Mouse (Mus musculus) midbrain, embryonic 14.5 days (tissue): ENCODE results near the gene Gtpbp4. TPM values are rescaled to one million over a fixed set of nuclear protein-coding genes. Genes with fewer than 3 reads are reported as not detected.
"Not testable (repeated sequence)": the region's sequence is repeated elsewhere in the genome, so short reads cannot be mapped to it uniquely, and the experiment has no call there.

Experiments used
- ATAC-seq: fragments of 200-750 bp; cut with Nextera tagmentation; 2 replicates; pipeline ENCODE4 v1.8.0; 2017; ENCODE audit warnings: moderate number of reproducible peaks, moderate library complexity; ENCODE audit not compliant: low FRiP score, low TSS enrichment
- DNase-seq: peaks from one replicate; pipeline ENCODE4 v3.0.0-alpha.2; 2015
- H3K27ac ChIP-seq: fragments of 300-500 bp; sonication (generic); replicated peaks from 2 replicates; pipeline ENCODE4 v1.5.1; 2014; ENCODE audit warnings: mild to moderate bottlenecking, low read depth, low read length, moderate library complexity
- H3K27me3 ChIP-seq: fragments of 300-500 bp; sonication (generic); 2 replicates; pipeline ENCODE4 v1.6.1; 2014; ENCODE audit warnings: low read length, control low read depth, mixed read lengths; ENCODE audit not compliant: control insufficient read depth, insufficient read depth
- H3K36me3 ChIP-seq: fragments of 300-500 bp; sonication (generic); 2 replicates; pipeline ENCODE4 v1.6.1; 2014; ENCODE audit warnings: low read length, control low read depth; ENCODE audit not compliant: control insufficient read depth, insufficient read depth
- H3K4me1 ChIP-seq: fragments of 300-500 bp; sonication (generic); 2 replicates; pipeline ENCODE4 v1.6.1; 2014; ENCODE audit warnings: mild to moderate bottlenecking, antibody characterized with exemption, low read length, control low read depth; ENCODE audit not compliant: control insufficient read depth, insufficient read depth
- H3K4me2 ChIP-seq: fragments of 300-500 bp; sonication (generic); 2 replicates; pipeline ENCODE4 v1.6.1; 2014; ENCODE audit warnings: mild to moderate bottlenecking, low read length, moderate library complexity
- H3K4me3 ChIP-seq: fragments of 300-500 bp; sonication (generic); replicated peaks from 2 replicates; pipeline ENCODE4 v1.5.1; 2014; ENCODE audit warnings: low read depth, low read length
- H3K9ac ChIP-seq: fragments of 300-500 bp; sonication (generic); replicated peaks from 2 replicates; pipeline ENCODE4 v1.6.1; 2014; ENCODE audit warnings: mild to moderate bottlenecking, low read length, moderate library complexity
- H3K9me3 ChIP-seq: fragments of 300-500 bp; sonication (generic); 2 replicates; pipeline ENCODE4 v1.6.1; 2016; ENCODE audit warnings: low read length, control low read depth, mixed read lengths; ENCODE audit not compliant: control insufficient read depth
- WGBS: fragments of 180-500 bp; shearing (Covaris S2); extraction: QIAGEN DNeasy Blood & Tissue Kit; methylation state at CpG from one replicate; pipeline ENCODE4 v1.1.7; 2014; 5-methylcytosine and 5-hydroxymethylcytosine counted together
- polyA plus RNA-seq: library from polyadenylated mRNA; unstranded; fragments of >200 nt; fragmentation: Nextera tagmentation; extraction: Ambion mirVana; gene quantifications from 2 replicates; pipeline ENCODE4 v1.2.1, GENCODE M21; 2014

Gene Gtpbp4
- polyA plus RNA-seq, 1 experiment from 2014 or later = 79.3 TPM

GRCm38 (mm10) chr13:8959554-8959953 lies 36.3 kb downstream of the Gtpbp4 start:
- not testable (repeated sequence) for H3K9me3 ChIP-seq, H3K4me1 ChIP-seq, DNase-seq, H3K27ac ChIP-seq, H3K4me3 ChIP-seq, H3K4me2 ChIP-seq, H3K9ac ChIP-seq, H3K36me3 ChIP-seq, H3K27me3 ChIP-seq, ATAC-seq
- WGBS = 93% methylated on average over 5 of the region's 6 CpGs

- not testable (repeated sequence) for H3K4me1 ChIP-seq, H3K27ac ChIP-seq, DNase-seq, H3K9ac ChIP-seq, H3K9me3 ChIP-seq, ATAC-seq, H3K27me3 ChIP-seq, H3K36me3 ChIP-seq, H3K4me3 ChIP-seq, H3K4me2 ChIP-seq
- no CpG with 5 or more reads among the region's 5 CpGs for WGBS
Observed at GRCm38 (mm10) chr13:8959058-8959457, 36.8 kb downstream of the Gtpbp4 start.

- H3K4me3 ChIP-seq, H3K4me1 ChIP-seq, DNase-seq, H3K9me3 ChIP-seq, H3K27me3 ChIP-seq, H3K36me3 ChIP-seq, H3K4me2 ChIP-seq, H3K27ac ChIP-seq, H3K9ac ChIP-seq, ATAC-seq: not testable (repeated sequence)
- whole genome bisulfite sequencing = no CpG with 5 or more reads among the region's 5 CpGs
Observed at GRCm38 (mm10) chr13:8956873-8957272, 39.0 kb downstream of the Gtpbp4 start.

GRCm38 (mm10) chr13:8955127-8955526 lies 40.8 kb downstream of the Gtpbp4 start:
- H3K4me3 ChIP-seq, H3K4me2 ChIP-seq, H3K9ac ChIP-seq, DNase-seq, H3K36me3 ChIP-seq, H3K27ac ChIP-seq, ATAC-seq, H3K4me1 ChIP-seq, H3K9me3 ChIP-seq, H3K27me3 ChIP-seq: not testable (repeated sequence)
- 68% methylated on average over 1 of the region's 2 CpGs for WGBS

- H3K9me3 ChIP-seq, H3K4me1 ChIP-seq, ATAC-seq, H3K9ac ChIP-seq, DNase-seq, H3K27ac ChIP-seq, H3K27me3 ChIP-seq, H3K36me3 ChIP-seq, H3K4me3 ChIP-seq, H3K4me2 ChIP-seq: not testable (repeated sequence)
Observed at GRCm38 (mm10) chr13:8952563-8952962, 43.3 kb downstream of the Gtpbp4 start, which contains the start of gene Idi2. Gene Idi2 (plus strand): TSS chr13:8952863.

- H3K36me3 ChIP-seq, H3K27ac ChIP-seq, H3K9me3 ChIP-seq: not testable (repeated sequence)
Observed at GRCm38 (mm10) chr13:8948131-8948530, 47.8 kb downstream of the Gtpbp4 start, which contains the start of gene Gm9745. Gene Gm9745 (minus strand): TSS chr13:8948231.

GRCm38 (mm10) chr13:8943828-8944227 lies 52.1 kb downstream of the Gtpbp4 start:
- not testable (repeated sequence) for ATAC-seq
- WGBS = no CpG with 5 or more reads among the region's 5 CpGs

More at GRCm38 (mm10) chr13:8948131-8948530, 47.8 kb downstream of the Gtpbp4 start, which contains the start of gene Gm9745:
- not testable (repeated sequence) for H3K4me2 ChIP-seq, H3K9ac ChIP-seq, ATAC-seq, DNase-seq, H3K4me1 ChIP-seq, H3K4me3 ChIP-seq, H3K27me3 ChIP-seq

GRCm38 (mm10) chr13:8941701-8942100 lies 54.2 kb downstream of the Gtpbp4 start:
- not testable (repeated sequence) for H3K4me1 ChIP-seq, H3K9me3 ChIP-seq, H3K4me3 ChIP-seq, DNase-seq, H3K27ac ChIP-seq, ATAC-seq, H3K27me3 ChIP-seq, H3K4me2 ChIP-seq, H3K9ac ChIP-seq, H3K36me3 ChIP-seq
- WGBS = 86% methylated on average over 1 of the region's 5 CpGs

More at GRCm38 (mm10) chr13:8943828-8944227, 52.1 kb downstream of the Gtpbp4 start:
- not testable (repeated sequence) for H3K4me2 ChIP-seq, H3K27ac ChIP-seq, H3K4me3 ChIP-seq, H3K4me1 ChIP-seq, DNase-seq, H3K9me3 ChIP-seq, H3K9ac ChIP-seq, H3K27me3 ChIP-seq, H3K36me3 ChIP-seq

- WGBS = 92% methylated on average over 4 of the region's 4 CpGs
Observed at GRCm38 (mm10) chr13:8941110-8941509, 54.8 kb downstream of the Gtpbp4 start.

More at GRCm38 (mm10) chr13:8941110-8941509, 54.8 kb downstream of the Gtpbp4 start:
- not testable (repeated sequence) for H3K9me3 ChIP-seq, H3K4me2 ChIP-seq, H3K9ac ChIP-seq, ATAC-seq, H3K27me3 ChIP-seq, H3K36me3 ChIP-seq, DNase-seq, H3K4me3 ChIP-seq, H3K27ac ChIP-seq, H3K4me1 ChIP-seq
